Mouse (Mus musculus) liver, postnatal 0 days (tissue): ENCODE data around the gene Cinp.

ENCODE experiments used
- CTCF ChIP-seq: sonication (generic); IDR thresholded peaks from 2 replicates; pipeline ENCODE4 v1.5.1; 2016; ENCODE audit warnings: antibody characterized with exemption, low read depth
- EP300 ChIP-seq: IDR thresholded peaks from 2 replicates; pipeline ENCODE4 v1.6.1; 2016; ENCODE audit warnings: antibody characterized with exemption, low read depth, mild to moderate bottlenecking

DNA sequence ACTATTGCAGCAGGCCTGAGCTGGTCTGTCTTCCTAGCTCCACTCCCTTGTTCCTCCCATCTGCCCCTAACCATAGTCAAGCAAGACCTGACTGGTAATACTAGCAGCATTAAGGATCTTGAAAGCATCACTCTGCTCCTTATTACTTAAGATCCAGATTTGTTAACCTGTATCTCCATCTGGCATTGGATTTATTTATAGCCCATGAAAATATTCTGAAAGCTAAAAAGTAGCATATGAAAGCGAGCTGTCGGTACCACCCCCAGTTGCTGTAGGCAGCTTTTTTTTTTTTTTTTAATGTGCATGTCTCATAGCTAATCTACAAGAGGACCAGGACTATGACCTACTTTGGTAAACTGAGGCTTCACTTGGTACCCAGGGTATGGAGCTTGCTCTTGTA is 21.0 kb upstream of the Cinp start:
- no peak for TF ChIP-seq EP300
- no peak for TF ChIP-seq CTCF
